Mouse (Mus musculus) C2C12 (cell line): Measurements from ENCODE around the gene Ush2a.

Experiments
- CTCF ChIP-seq: IDR thresholded peaks from one replicate; pipeline ENCODE4 v1.5.1; 2011; ENCODE audit not compliant: control insufficient read depth, insufficient read depth, insufficient read length
- FOSL1 ChIP-seq: IDR thresholded peaks from one replicate; pipeline ENCODE4 v1.8.0; 2011; ENCODE audit warnings: mild to moderate bottlenecking, low read length; ENCODE audit not compliant: poor library complexity, insufficient read depth, severe bottlenecking
- MAX ChIP-seq: IDR thresholded peaks from one replicate; pipeline ENCODE4 v1.6.1; 2011; ENCODE audit warnings: mild to moderate bottlenecking, control low read depth
- USF1 ChIP-seq: IDR thresholded peaks from one replicate; pipeline ENCODE4 v1.6.1; 2011; ENCODE audit warnings: low read depth, mild to moderate bottlenecking, control low read depth, moderate library complexity

- TF ChIP-seq MAX, result no peak
- TF ChIP-seq USF1, result no peak
- TF ChIP-seq FOSL1, result no peak
- no peak for TF ChIP-seq CTCF
Measured at GRCm38 (mm10) chr1:188837613-188838295, 575.9 kb downstream of the Ush2a start.
